In the genomic region with DNA sequence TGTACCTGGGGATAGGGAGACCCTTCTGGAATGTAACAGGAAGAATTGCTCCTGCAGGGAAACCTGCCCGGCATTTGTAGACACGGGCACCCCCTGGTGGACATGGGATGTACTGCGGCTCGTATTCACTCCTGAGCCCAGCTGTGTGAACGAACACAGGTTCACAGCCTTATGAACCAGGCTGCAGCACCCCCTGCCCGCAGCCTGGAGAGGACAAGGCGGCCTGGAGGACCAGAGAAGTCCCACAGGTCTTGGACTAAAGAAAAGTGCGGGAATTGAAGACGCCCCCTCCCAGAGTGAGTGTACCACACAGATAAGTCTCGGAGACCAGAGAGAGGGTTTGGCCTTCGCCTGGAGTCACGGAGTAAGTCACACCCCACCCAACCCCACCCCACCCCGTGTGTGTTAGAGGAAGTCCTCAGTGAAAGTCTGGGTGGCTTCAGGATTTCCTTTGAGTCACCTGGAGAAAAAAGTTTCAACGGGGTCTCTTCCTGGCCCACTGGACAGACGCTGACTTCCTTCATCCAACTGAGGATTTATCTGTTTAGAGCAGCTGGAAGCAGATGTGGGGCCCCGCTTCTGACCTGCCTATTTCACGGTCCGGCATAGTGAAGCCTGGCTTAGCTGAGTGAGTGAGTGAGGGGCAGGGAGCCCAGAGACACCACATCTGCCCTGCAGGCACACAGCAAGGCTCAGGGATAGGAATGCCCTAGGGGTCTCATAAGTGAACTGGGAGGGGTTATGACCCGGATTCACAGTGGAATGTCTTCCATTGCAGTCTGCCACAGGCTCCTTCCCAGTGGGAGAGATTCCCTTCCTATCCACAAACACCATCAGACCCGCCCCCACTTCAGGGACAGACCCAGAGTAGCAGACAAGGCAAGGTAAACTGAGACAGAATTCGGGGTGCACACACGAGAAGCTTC, we compare ENCODE assay signal across 8 mouse cellular contexts. TPM values are rescaled to one million over a fixed set of nuclear protein-coding genes. Genes with fewer than 3 reads are reported as not detected.
DNase-seq lines count a peak whose midpoint lies in the region; ATAC-seq and TF ChIP-seq lines count a peak whose summit lies in the region.

No protein-coding gene starts in this region.

- no peaks in the 10 kb centered on the region for H3K79me2 ChIP-seq in heart, adult 2 months (replicated peaks; ENCODE audit: control insufficient read depth, insufficient read depth, low read length)

- peaks cover 1% of the 10 kb centered on the region; the same call in 1 of the 2 replicates for H3K4me1 ChIP-seq in heart, adult 2 months (ENCODE audit: control insufficient read depth, insufficient read depth, low read length)
- H3K4me1 ChIP-seq in limb, embryonic 13.5 days, result peaks cover 18% of the 10 kb centered on the region
- H3K4me1 ChIP-seq in midbrain, embryonic 16.5 days (ENCODE audit: control insufficient read depth, insufficient read depth, low read length), result peaks cover 8% of the 10 kb centered on the region

- TF ChIP-seq POLR2A in heart, adult 2 months (IDR thresholded peaks at IDR 0.05; ENCODE audit: insufficient read depth, low read depth, low read length), result no peak

- ATAC-seq in cerebellum, adult (ENCODE audit: insufficient number of reproducible peaks, low FRiP score, low TSS enrichment), result no peak
- ATAC-seq in limb, embryonic 13.5 days (ENCODE audit: low FRiP score, low read depth), result no peak
- no peak for ATAC-seq in midbrain, embryonic 16.5 days

- intact Hi-C loops in heart, adult 2 months (cut with DNase I), result loop anchor here (1.0 to 2.0 kb wide), 3 partner anchors 20 to 121 kb away; no protein-coding TSS in a partner anchor

- H3K27ac ChIP-seq in heart, adult 2 months, result no peak overlapping the region
- no peak overlapping the region for H3K27ac ChIP-seq in limb, embryonic 13.5 days
- peak overlapping the region; percentile 37; the same call in 1 of the 2 replicates for H3K27ac ChIP-seq in midbrain, embryonic 16.5 days (ENCODE audit: low read length)

- H3K9me3 ChIP-seq in limb, embryonic 13.5 days, result no peaks in the 10 kb centered on the region
- no peaks in the 10 kb centered on the region for H3K9me3 ChIP-seq in midbrain, embryonic 16.5 days (replicated peaks; ENCODE audit: control insufficient read depth, low read length, poor library complexity, severe bottlenecking)

- H3K9ac ChIP-seq in heart, adult 2 months (ENCODE audit: low read depth, low read length), result no peak overlapping the region
- 0 out of 2 replicates have a peak overlapping the region, but pooled peaks have one; percentile 13 for H3K9ac ChIP-seq in limb, embryonic 13.5 days
- 0 out of 2 replicates have a peak overlapping the region, but pooled peaks have one; percentile 14 for H3K9ac ChIP-seq in midbrain, embryonic 16.5 days (ENCODE audit: low read depth, low read length)

- peak; percentile 97 for TF ChIP-seq CTCF in heart, adult 2 months (IDR thresholded peaks at IDR 0.05)

- 24% methylated on average over 22 of the region's 22 CpGs for WGBS in heart, adult 2 months
- WGBS in limb, embryonic 13.5 days, result 35% methylated on average over 22 of the region's 22 CpGs
- WGBS in midbrain, embryonic 16.5 days, result 36% methylated on average over 22 of the region's 22 CpGs

- H3K4me2 ChIP-seq in limb, embryonic 13.5 days (replicated peaks), result no peak overlapping the region
- H3K4me2 ChIP-seq in midbrain, embryonic 16.5 days (ENCODE audit: low read length), result no peak overlapping the region

- no peaks in the 10 kb centered on the region for H3K27me3 ChIP-seq in heart, adult 2 months (ENCODE audit: control insufficient read depth, insufficient read depth, low read length)
- no peaks in the 10 kb centered on the region for H3K27me3 ChIP-seq in limb, embryonic 13.5 days
- H3K27me3 ChIP-seq in midbrain, embryonic 16.5 days (ENCODE audit: control insufficient read depth, insufficient read depth, low read depth, low read length), result no peaks in the 10 kb centered on the region

- TF ChIP-seq EP300 in heart, adult 2 months (IDR thresholded peaks at IDR 0.05; ENCODE audit: insufficient read depth, low read depth, low read length), result peak; percentile 90

- peak; percentile 86 for DNase-seq in cerebellum, adult 11 months
- DNase-seq in embryo, embryonic 10 days (ENCODE audit: low spot score), result peak; percentile 89
- DNase-seq in heart, adult 2 months, result peak; percentile 86 to 95
- peak; percentile 96 for DNase-seq in kidney, adult 9 months
- DNase-seq in spleen, postnatal 10 days (ENCODE audit: low spot score in 2 of 2), result peak; percentile 96 to 99

- H3K36me3 ChIP-seq in heart, adult 2 months (ENCODE audit: control insufficient read depth, insufficient read depth, low read length), result no peaks in the 10 kb centered on the region
- no peaks in the 10 kb centered on the region for H3K36me3 ChIP-seq in limb, embryonic 13.5 days
- H3K36me3 ChIP-seq in midbrain, embryonic 16.5 days (ENCODE audit: control insufficient read depth, insufficient read depth, low read length), result no peaks in the 10 kb centered on the region

- no peak overlapping the region for H3K4me3 ChIP-seq in heart, adult 2 months
- no peak overlapping the region for H3K4me3 ChIP-seq in limb, embryonic 13.5 days
- H3K4me3 ChIP-seq in midbrain, embryonic 16.5 days (ENCODE audit: low read depth, low read length), result no peak overlapping the region

RNA-seq across cellular contexts. Expression of a gene that starts 1.9 kb away (rescaled TPM):
- total RNA-seq in heart, adult 2 months (2021), result 10 to 100 TPM in 1 of 2 experiments, 1 to 10 TPM in 1; 8.9 to 18.6 TPM
- 15.2 and 36.2 TPM in 2 replicates for polyA plus RNA-seq in heart, adult 2 months (2012; rRNA removed)
- 6.1 and 6.2 TPM in 2 replicates for polyA plus RNA-seq in limb, embryonic 13.5 days (2015; fragmentation: Nextera tagmentation; extraction: Ambion mirVana)
- polyA plus RNA-seq in midbrain, embryonic 16.5 days (2015; fragmentation: Nextera tagmentation; extraction: Ambion mirVana), result 6.7 and 8.1 TPM in 2 replicates

RNA-seq across cellular contexts. Expression of a gene that starts 21.6 kb away (rescaled TPM):
- 10 to 100 TPM; 12.6 to 14.7 TPM for total RNA-seq in heart, adult 2 months (2021)
- polyA plus RNA-seq in heart, adult 2 months (2012; rRNA removed), result 21.5 and 29.0 TPM in 2 replicates
- 2.9 and 4.3 TPM in 2 replicates for polyA plus RNA-seq in limb, embryonic 13.5 days (2015; fragmentation: Nextera tagmentation; extraction: Ambion mirVana)
- 15.4 and 16.1 TPM in 2 replicates for polyA plus RNA-seq in midbrain, embryonic 16.5 days (2015; fragmentation: Nextera tagmentation; extraction: Ambion mirVana)

RNA-seq across cellular contexts. Expression of a gene that starts 32.3 kb away (rescaled TPM):
- total RNA-seq in heart, adult 2 months (2021), result 10 to 100 TPM; 44.6 to 49.1 TPM
- polyA plus RNA-seq in heart, adult 2 months (2012; rRNA removed), result 26.8 and 40.7 TPM in 2 replicates
- 113 and 117 TPM in 2 replicates for polyA plus RNA-seq in limb, embryonic 13.5 days (2015; fragmentation: Nextera tagmentation; extraction: Ambion mirVana)
- polyA plus RNA-seq in midbrain, embryonic 16.5 days (2015; fragmentation: Nextera tagmentation; extraction: Ambion mirVana), result 167 and 182 TPM in 2 replicates

RNA-seq across cellular contexts. Expression of a gene that starts 33.2 kb away (rescaled TPM):
- total RNA-seq in heart, adult 2 months (2021), result not detected
- 0.15 and 0.16 TPM in 2 replicates for polyA plus RNA-seq in heart, adult 2 months (2012; rRNA removed)
- 0.06 TPM in 1 of 2 replicates, not detected in the other for polyA plus RNA-seq in limb, embryonic 13.5 days (2015; fragmentation: Nextera tagmentation; extraction: Ambion mirVana)
- 0.08 and 0.19 TPM in 2 replicates for polyA plus RNA-seq in midbrain, embryonic 16.5 days (2015; fragmentation: Nextera tagmentation; extraction: Ambion mirVana)

RNA-seq across cellular contexts. Expression of a gene that starts 36.6 kb away (rescaled TPM):
- total RNA-seq in heart, adult 2 months (2021), result 1 to 10 TPM; 6.0 to 7.4 TPM
- polyA plus RNA-seq in heart, adult 2 months (2012; rRNA removed), result 12.7 and 13.9 TPM in 2 replicates
- polyA plus RNA-seq in limb, embryonic 13.5 days (2015; fragmentation: Nextera tagmentation; extraction: Ambion mirVana), result 13.1 and 14.0 TPM in 2 replicates
- polyA plus RNA-seq in midbrain, embryonic 16.5 days (2015; fragmentation: Nextera tagmentation; extraction: Ambion mirVana), result 21.1 and 23.2 TPM in 2 replicates
